Mouse (Mus musculus) right cerebral cortex, postnatal 10 days (tissue): ENCODE measurements at regions not wholly inside any gene's neighbourhood (a gene's known extent, or its start where the extent isn't known, plus 50 kb on each side); places are given as distances from the start of the nearest gene placed in this dataset.

ENCODE experiments used
- DNase-seq, 2 experiments: peaks; one replicate each; pipeline ENCODE4 v3.0.0; 2021; ENCODE audit warnings: low spot score in 2 of 2

DNA sequence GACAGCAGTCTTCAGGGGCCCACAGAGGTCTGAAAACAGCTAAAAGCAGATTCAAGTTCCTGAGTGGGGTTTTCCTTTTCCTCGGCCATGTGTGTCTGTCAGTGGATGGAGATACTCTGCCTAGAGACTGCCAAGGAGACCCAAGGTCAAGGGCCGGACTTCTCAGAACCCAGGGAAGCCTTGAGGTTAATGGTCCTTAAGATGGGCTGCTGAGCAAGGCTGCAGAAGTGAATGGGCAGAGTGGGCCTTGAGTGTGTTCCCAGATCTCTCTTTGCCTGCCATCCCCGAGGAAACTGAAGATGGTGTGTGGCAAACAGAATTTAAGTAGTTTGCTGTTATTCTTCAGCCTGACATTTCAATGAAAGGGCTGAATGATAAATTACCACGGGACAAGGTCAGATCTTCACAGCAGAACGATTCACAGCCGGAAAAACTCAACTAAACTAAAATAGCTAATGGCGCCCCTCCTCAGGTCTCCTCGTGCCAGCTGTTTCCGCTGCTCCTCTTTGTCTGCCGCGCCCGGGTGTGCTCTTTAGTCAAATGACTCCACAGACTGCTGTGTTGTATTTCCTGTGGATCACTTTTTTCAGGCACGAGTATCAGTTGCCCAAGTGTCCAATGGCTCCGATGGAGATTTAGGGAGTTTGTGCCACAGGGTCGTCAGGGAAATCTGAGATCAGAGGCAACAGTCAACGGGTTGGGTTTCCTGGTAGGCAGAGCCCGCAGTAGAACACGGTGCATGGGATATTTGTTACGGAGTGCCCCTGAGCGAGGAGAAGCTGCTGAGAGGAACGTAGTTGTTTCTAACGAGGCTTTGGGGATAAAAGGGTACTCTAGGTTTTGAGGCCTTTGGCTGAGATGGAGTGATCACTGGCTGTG is 93.5 kb upstream of the Tut7 start:
- DNase-seq = no peak

DNA sequence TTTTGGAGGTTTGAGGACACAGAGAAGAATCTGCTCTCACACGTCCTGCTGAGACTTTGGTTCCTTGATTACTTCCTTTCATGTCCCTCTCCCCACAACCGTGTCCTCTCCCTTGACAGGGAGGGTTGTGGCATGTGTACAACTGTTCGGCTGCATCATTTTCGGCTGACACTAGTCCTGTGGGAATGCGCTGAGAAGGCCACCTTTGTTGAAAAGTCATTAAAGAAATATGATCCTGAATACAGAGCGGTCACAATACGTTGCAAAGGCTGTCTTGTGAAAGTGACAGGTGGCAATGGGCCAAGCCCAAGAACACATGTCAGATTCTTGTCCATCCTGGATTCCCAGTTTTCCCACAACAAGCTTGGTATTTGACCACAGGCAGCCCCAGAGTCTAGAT is 92.8 kb upstream of the Tut7 start:
- no peak for DNase-seq

DNA sequence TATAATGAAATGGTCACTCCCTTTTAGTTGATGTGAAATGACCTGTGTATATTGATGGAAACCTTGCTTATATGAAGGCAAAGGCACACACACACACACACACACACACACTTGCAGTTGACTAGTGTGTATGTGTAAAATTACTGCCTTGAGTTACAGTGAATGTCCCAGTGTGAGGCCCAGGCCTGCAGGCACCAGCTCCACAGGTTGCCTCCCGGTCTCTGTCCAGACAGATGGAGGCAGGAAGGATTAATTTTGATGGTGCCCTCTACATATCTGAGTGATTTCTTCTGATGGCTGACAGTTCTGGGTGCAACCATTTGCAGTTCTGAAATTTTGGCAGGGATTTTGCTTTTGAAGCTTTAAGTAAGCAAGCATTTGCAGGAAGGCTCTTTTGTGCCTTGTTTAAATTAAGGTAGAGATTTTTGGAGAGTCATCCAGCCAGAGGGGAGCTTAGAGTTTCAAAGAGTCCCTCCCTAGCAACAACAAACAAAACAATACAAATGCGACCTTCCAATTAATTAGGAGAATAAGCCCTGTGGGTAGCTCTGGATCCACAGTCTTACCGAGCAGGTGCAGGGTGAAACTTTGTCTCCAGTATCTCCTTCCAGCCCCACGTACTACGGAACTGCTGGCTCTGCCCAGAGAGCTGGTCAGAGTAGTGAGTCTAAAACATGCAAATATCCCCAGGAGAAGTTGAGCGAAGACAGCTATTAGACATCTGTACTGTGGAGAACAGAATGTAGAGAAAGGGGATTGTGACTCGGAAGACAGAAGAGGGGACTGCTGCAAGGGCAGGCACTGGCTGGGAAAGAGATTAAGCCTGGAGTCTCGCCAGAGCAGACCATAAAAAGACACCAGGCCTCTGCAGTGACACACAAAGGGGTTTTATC is 87.5 kb upstream of the Tut7 start:
- DNase-seq = peak in 1 of 2 experiments; percentile 42

DNA sequence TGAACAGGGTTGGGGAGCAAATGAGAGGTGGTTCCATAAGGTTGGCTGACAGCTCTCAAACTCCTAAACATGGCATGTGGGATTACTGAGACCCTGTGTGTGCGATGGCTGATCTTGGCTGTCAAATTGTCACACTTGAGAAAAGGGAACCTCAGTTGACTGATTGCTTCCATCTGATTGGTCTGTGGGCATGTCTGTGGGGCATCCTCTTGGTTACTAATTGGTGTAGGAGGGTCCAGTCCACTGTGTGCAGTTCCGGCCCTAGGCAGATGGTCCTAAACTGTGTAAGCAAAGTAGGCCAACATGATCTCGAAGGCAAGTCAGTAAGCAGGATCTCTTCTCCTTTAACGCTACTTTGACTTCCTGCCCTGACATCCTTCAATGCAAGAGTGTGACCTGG is 86.5 kb upstream of the Tut7 start:
- DNase-seq = no peak

DNA sequence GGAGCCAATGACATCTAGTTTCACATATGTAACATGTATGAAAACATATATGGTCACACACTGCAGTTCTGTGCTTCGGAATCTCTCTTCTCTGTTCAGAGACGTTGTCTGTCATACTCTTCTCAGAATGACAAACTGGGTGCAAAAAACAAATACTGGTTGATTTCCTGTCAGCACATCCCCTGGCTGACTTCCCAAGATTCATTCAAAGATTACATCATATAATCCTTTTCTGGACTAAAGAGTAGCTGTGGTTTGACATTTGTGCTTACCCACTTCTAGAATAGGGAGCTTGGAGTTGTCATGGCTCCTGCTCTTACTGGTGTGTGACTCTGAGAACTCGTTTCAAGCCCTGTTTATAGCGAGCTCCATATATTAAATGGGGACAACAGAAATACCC is 85.8 kb upstream of the Tut7 start:
- DNase-seq = no peak

DNA sequence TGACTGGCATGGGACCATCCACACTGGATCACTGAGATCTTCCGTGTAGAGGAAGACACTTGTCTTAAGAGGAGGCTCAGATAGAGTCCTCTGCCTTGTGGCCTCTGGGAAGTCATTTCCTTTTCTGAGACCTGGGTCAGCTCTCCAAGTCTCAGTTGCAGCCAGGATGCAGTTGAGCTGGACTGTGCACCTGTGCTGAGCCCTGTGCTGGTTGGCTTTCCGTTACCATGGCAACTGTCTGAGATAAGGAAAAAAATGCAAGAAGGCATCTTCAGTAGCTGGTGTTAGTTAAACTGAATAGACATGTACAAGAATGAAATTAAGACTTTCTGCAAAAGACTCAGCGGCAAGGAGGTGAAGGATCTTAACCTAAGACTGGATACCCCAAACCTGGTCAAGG is 82.5 kb upstream of the Tut7 start:
- DNase-seq = no peak

DNA sequence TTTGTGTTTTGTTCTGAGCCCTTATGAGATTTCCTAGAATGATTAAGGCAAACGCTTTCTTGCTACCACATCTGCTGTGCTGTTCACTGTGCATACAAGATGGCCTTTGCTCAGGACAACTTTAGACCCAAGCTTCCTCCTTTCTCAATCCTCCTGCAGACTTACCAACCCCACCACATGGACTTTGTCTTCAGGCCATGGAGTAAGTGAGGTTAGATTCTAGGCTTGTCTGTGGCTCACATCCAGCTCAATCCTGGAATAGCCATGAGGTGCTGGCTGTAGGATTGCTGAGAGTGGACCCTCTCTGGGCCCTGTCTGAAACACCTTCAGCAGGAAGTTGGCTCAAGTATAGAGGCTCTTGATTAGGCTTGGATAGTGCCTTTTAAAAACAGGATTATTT is 81.5 kb upstream of the Tut7 start:
- no peak for DNase-seq

DNA sequence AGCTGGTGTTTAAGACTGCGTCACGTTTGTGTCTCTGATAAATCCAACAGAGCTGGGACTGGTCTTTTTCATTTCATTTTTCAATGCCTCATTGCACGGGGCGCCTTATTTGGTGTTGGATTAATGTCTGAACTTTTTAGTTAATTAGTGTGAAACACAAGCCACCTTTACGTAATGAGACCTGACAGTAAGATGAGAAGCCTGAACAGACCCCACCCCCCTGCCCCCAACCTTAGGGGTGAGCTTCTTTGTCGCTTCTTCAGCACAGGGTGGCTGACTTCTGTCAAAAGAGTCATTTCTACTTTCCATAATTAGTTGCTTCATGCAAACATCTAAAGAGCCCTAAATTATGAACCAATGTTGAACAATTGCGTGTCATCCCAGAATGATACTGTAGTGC is 76.6 kb upstream of the Tut7 start:
- no peak for DNase-seq

DNA sequence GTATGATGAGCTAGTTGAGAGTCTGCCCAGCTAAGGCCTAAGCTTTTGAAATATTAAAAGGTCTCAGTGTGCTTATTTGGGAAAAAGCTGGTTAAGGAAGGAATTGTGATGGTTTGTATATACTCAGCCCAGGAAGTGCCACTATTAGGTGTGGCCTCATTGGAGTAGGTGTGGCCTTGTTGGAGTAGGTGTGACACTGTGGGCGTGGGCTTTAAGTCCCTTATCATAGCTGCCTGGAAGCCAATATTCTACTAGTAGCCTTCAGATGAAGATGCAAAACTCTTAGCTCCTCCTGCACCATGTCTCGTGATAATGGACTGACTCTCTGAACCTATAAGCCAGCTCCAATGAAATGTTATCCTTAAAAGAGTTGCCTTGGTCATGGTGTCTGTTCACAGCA is 72.8 kb upstream of the Tut7 start:
- DNase-seq = no peak

DNA sequence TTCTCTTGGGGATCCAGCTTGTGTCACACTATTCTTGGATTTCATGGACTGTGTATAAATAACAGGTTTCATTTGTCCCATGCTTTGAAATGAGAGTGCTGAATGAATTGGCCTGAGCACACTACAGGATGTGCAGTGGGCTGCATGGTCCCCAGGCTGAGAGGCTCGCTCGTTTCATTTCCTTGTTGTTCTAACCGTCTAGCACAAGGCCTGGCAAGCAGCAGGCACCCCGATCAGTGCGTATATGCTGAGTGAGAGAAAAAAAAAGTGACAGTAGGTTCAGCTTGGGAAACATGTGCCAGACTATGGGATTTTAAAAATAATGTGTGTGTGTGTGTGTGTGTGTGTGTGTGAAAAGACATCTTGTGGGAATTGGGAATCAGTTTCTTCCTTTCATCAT is 71.1 kb upstream of the Tut7 start:
- peak in 1 of 2 experiments; percentile 43 for DNase-seq

DNA sequence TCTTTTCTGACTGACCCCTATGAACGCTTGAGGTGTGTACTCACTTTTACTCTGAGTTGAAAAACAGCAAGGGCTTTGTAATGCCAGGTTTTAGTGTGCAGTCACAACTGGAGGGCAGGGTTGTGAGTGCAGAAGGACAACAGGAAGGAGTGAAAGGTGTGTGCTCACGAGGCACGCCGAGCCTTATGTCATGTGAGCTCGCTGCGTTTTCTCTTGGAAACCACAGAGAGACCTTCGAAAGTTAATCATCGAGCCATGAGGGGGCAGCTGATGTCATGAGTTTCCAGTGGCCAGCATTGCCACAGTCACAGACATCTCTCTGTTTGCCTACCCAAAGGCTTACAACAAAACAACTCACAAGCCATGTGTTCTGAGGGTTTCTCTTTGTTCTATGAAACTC is 70.0 kb upstream of the Tut7 start:
- DNase-seq = no peak

DNA sequence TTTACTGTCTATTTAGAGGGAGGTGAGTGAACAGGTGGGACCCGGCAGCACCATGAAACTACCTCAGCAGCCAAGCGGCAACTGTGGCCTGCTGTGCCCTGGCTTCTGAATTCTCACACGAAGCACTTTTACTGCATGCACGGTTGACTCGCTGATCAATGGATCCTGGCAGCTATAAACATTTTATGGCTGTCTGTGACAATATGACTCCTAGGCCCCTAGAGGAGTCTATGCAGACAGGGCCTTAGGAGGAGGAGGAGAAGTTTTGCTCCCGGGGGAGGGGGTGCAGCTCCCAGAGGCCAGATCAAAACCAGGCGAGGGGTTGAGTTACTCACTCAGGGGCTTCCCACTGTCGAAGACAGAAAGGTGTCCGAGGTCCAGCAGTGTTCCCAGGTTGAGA is 69.4 kb upstream of the Tut7 start:
- DNase-seq = no peak

DNA sequence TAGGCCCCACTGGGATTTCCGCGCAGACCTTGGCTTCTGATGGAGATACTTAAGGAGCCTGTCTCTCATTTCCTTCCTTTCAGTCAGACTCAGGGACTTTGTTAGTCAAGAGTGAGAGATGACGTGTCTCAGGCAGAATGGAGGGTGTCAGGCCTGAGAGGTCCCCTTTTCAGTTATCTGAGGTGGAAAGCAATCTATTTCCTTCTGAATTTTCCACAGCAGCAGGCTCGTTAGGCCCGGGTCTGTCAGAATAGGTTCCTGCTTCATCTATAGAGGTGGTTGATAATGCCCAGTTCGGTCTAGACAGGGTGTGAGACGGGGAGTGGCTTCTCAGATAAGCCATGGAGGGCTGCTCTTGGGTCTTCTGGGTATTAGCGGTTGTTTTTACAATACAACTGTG is 68.8 kb upstream of the Tut7 start:
- DNase-seq = no peak

DNA sequence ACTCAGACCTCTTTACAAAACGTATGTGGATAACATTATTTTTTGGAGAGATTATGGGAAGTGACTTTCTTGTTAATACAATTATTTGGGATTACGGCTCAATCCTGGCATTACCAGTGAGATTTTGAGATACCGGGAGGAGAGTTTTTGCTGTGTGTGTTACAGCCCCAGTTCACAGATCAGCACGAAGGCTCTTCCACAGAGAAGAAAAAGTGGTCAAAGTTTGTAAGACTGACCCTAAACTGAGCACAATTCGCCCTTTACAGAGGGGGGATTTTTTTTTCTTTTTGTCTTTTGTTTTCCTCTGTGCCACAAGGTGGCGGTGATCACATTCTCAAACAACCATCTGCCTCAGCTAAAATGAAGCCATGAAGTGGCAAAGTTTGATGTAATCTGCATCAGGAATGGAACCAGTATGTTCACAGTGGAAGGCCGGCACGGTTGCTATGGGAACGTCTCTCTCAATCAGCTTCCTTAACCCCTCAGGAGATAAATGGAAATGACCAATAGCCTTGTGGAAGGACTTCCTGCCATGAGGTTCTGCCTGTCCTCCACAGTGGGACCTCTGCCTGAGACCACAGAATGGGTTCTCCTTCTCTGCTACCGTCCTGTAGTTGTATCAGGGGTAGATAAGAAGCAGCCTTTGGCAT is 66.6 kb upstream of the Tut7 start:
- peak; percentile 76 to 88 for DNase-seq

DNA sequence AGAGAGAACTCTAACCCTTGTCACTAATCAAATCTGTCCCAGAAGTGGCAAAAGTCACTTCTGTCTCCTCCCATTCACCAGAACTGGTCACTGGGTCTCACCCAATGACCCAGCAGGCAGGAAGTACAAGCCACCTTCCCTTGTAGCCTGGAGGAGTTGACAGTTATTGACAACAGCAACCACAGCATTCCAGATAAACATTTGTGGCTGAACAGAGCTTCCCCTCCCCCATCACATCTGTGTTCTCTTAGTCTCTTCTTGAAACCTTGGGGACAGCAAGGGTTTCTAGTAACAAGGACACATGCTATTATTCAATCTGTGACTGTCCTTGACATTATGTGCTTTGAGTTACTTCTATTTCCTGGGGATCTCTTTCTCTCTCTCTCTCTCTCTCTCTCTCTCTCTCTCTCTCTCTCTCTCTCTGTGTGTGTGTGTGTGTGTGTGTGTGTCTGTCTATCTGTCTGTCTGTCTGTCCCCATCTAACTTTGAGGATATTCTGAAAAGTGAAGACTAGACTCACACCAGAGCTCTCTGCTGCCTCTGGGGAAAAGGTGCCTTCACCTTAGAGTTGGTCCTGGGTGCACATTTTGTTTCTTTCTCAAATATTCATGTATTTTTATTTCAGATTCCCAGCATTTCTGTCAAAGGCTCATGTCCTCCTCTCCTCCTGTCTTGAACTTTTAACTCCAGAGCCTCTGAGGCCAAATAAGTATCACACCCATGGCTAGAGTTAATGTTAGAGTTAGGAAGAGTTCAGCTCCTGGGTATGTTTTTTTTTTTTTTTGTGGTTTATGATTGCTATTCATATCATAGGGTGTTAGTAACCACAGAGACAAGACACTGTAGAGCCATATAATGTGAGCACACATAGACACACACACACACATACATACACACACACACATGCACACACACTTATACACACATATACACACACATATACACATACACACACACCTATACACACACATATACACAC is 65.4 kb upstream of the Tut7 start:
- no peak for DNase-seq

DNA sequence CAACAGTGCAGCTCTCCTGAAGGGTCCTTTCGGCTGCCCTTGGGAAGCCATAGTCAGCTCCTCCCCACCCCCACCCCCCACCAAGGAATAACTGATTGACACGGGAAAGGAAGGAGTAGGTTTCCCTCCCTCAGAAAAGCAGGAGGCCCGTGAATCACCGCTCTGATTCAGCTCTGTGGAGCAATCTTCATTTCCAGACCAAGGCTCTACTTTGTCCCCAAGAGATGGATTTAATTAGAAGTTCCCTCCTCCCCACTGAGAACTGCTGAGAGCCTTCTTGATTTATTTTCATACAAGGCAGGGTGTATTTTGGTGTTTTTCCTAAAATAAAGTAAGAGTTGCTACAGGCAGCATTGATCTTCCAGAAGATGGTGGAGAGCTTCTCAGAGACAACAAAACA is 64.4 kb upstream of the Tut7 start:
- no peak for DNase-seq

DNA sequence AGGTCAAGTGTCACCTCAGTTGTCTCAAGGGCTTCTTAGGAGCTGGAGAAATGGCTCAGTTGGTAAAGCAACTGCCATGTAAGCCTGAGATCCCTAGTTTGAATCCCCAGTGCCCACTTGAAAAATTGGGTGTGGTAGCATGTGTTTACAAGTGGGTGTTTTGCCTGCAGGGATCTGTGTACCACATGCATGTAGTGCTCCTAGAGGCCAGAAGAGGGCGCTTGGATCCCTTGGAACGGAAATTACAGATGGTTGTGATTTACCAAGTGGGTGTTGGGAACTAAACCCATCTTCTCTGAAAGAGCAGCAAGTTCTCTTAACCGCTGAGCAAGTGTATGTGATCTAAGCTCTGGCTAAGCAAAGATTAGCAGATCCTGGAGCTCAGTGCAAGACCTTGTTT is 63.6 kb upstream of the Tut7 start:
- no peak for DNase-seq

DNA sequence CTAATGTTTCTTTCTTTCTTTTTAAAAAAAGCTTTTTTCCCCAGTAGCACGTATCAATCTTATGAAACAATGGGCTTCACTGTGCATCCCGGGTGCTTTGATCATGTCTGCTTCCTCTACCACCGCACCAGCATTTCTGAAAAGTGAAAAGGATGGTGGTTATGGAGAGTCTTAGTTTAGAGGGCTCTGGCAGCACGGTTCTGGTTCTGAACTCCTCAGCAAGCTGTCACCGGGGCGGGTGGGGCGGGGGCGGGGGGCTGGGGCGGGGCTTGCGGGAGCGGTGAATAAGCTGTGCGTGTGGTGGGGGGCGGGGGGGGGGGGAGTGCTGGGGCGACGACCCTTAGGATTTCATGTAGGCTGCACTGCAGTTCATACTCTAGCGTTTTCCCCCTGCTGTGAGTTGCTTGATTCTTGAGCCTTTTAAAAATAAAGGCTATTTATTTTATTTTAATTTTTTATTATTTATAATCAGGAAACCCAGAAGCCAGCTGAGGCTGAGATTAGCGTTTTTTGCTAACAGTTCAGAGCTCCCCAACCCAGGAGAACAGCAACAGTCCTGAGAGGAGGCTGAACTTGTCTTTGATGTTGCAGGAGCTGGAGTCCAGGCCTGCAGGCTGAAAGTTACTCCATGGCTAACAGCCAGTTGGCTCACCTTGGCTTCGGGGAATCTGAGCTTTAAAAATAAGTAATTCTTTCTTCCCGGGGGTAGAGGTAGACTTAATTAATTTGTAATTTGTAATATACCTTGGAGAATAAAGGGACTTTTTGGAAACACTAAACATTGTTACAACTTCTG is 59.2 kb upstream of the Tut7 start:
- no peak for DNase-seq

DNA sequence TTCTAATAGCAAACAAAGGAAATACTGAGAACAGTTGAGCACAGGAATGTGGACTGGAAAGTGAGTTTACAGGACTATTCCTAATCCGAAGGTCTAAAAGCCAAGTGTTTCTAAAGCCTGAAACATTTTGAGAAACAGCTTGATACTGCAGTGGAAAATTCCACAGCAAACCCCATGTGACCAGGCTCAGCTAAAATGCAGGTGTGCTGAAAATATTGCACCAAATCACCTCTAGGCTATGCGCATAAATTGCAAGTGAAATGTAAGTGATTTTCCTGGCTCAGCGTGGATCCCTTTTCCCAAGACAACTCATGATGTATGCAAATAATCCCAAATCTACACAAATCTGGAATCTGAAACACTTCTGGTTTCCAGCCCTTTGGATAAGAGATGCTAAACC is 57.1 kb upstream of the Tut7 start:
- no peak for DNase-seq

DNA sequence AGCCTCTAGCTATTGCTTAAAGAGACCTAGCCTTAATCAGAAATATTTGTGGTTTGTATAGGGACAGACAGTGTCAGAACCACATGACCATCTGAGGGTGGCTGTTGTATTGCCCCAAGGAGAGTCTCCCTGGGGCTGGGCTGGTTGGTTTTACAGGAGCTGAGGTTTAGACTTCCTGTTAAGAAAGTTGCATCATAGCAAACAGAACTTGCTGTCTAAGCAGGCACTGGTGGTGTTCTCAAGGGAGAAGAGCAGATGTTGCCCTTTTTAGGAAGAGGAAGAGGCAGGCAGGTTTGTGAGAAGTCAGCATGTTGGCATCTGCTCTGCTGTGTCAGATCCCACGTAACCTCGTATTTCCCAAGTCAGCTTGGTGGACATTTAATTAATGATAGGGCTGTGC is 52.7 kb upstream of the Tut7 start:
- DNase-seq = peak in 1 of 2 experiments; percentile 43
